Mouse (Mus musculus): ENCODE results near the gene AK157302. TPM values are rescaled to one million over a fixed set of nuclear protein-coding genes. Genes with fewer than 3 reads are reported as not detected.
"Not testable (repeated sequence)": the region's sequence is repeated elsewhere in the genome, so short reads cannot be mapped to it uniquely, and the experiment has no call there.

Gene AK157302
- polyA plus RNA-seq, 1 experiment from 2014 or later: 0.46 TPM

DNA sequence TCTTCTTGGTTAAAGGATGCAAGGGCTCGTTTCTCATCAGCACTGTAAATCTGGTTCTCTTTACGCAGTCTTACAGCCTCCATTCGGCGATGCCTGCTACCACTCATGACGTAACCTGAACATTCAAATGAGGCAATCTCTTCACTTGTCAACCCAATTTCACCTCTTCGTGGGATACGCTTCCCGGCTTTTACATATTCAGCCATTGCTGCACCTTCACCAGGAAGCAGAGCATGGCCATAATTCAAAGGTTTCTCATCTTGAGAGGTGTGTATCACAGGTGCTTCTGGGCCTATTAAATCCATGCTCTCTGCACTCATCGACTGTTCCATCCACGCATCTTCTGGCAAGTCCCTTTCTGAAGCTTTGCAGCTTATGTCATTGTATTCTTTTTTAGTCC is 27.7 kb upstream of the AK157302 start:
- no peak overlapping the region for H3K9ac ChIP-seq (ENCODE audit: low read depth, low read length)
- H3K27ac ChIP-seq (ENCODE audit: low read depth, low read length): no peak overlapping the region
- no peaks in the 10 kb centered on the region; the same call in 1 of the 2 replicates for H3K9me3 ChIP-seq (replicated peaks; ENCODE audit: control insufficient read depth, low read length)
- H3K36me3 ChIP-seq (ENCODE audit: control insufficient read depth, insufficient read depth, low read length): no peaks in the 10 kb centered on the region
- H3K4me3 ChIP-seq (ENCODE audit: low read depth, low read length): no peak overlapping the region
- H3K27me3 ChIP-seq (ENCODE audit: control insufficient read depth, insufficient read depth, low read length): no peaks in the 10 kb centered on the region
- no peak overlapping the region for H3K4me2 ChIP-seq
- ATAC-seq (replicated peaks; ENCODE audit: insufficient number of reproducible peaks, low FRiP score, low TSS enrichment): no peak
- 79% methylated on average over 10 of the region's 10 CpGs for WGBS (ENCODE audit: insufficient replicate concordance)
- H3K4me1 ChIP-seq (ENCODE audit: control insufficient read depth, insufficient read depth, low read length): 0 out of 2 replicates have a peak, but pooled peaks cover 2% of the 10 kb centered on the region

DNA sequence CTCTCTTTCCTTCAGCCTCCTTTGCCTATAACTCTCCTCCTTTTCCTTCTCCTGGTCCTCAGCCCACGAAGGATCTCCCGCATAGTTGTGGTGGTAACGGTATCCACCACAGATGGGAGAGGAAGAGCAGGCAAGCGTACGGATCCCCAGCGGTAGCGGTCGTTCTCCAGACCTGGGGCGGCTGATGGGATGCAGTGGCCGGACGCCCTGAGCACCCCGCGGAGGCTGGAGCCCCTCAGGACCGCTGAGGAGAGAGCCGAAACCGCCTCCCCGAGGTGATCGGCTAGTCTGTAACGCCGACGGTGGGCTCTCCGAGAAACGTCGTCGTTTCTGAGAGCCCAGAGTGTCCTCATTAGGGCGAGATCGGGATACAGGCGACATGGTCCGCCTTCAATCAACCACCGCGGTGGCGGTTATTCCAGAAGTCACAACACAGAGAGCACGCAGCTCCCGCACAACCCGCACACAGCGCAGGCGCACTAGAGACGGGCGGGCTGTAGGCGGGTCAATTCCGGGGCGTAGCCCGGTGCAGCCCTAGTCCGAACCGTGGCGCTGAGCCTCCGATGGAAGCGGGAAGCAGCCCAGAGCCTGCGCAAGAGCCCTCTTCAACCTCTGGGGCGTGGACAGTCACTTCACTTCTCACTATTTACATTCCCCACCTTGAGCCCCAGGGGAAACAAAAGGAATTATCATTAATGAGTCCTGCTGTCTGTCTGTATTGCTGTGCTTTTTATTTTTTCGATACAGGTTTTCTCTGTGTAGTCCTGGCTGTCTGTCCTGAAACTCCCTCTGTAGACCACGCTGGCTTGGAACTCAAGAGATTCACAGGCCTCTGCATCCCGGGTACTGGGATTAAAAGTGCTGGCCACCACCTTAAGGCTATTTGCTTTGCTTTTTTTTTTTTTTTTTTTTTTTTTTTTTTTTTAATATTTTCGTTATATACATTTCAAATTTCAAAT is 26.7 kb upstream of the AK157302 start, which contains the start of gene Nkapl:
Nkapl (minus strand) TSS at position 449 of the 959 bp plus-strand sequence.
- peak within 1 kb of the TSS; percentile 62 for H3K4me3 ChIP-seq (ENCODE audit: low read depth, low read length)
- peak within 1 kb of the TSS; percentile 84 for H3K9ac ChIP-seq (ENCODE audit: low read depth, low read length)
- H3K36me3 ChIP-seq (ENCODE audit: control insufficient read depth, insufficient read depth, low read length): no peaks in the 10 kb centered on the region
- H3K9me3 ChIP-seq (replicated peaks; ENCODE audit: control insufficient read depth, low read length): no peaks in the 10 kb centered on the region
- no peaks in the 10 kb centered on the region for H3K27me3 ChIP-seq (ENCODE audit: control insufficient read depth, insufficient read depth, low read length)
- peak within 1 kb of the TSS; percentile 42; the same call in 1 of the 2 replicates for H3K27ac ChIP-seq (ENCODE audit: low read depth, low read length)
- peak; percentile 98 for ATAC-seq (replicated peaks; ENCODE audit: insufficient number of reproducible peaks, low FRiP score, low TSS enrichment)
- H3K4me1 ChIP-seq (ENCODE audit: control insufficient read depth, insufficient read depth, low read length): 0 out of 2 replicates have a peak, but pooled peaks cover 2% of the 10 kb centered on the region
- H3K4me2 ChIP-seq: peak within 1 kb of the TSS; percentile 99
- under 1% methylated on average over 54 of the region's 54 CpGs for WGBS (ENCODE audit: insufficient replicate concordance)

DNA sequence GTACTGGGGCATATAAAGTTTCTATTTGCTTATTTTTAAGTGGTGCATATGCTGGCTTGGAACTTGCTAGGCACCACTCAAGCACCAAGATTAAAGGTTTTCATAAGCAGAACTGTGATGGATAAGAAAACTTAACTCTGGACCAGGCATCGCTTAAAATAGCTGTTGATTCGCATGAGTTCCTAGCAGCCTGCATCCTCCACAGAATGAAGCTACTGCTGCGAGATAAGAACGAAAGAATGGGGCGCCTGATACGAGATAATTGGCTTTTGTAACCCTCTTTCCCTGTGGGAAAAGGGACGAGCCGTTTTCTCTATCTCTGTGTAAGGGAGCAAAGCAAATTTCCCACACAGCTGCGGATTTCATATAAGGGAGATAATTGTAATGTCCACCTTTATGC is 25.9 kb upstream of the AK157302 start:
- Histone ChIP-seq H3K27me3 (ENCODE audit: control insufficient read depth, insufficient read depth, low read length) (no peaks in the 10 kb centered on the region), H3K4me3 (ENCODE audit: low read depth, low read length) (peak overlapping the region; percentile 62; the same call in 1 of the 2 replicates), H3K4me1 (ENCODE audit: control insufficient read depth, insufficient read depth, low read length) (0 out of 2 replicates have a peak, but pooled peaks cover 2% of the 10 kb centered on the region), H3K36me3 (ENCODE audit: control insufficient read depth, insufficient read depth, low read length) (no peaks in the 10 kb centered on the region), H3K4me2 (peak overlapping the region; percentile 99), H3K9me3 (replicated peaks; ENCODE audit: control insufficient read depth, low read length) (no peaks in the 10 kb centered on the region), H3K27ac (ENCODE audit: low read depth, low read length) (no peak overlapping the region), H3K9ac (ENCODE audit: low read depth, low read length) (no peak overlapping the region)
- ATAC-seq (replicated peaks; ENCODE audit: insufficient number of reproducible peaks, low FRiP score, low TSS enrichment): no peak
- 10% methylated on average over 9 of the region's 9 CpGs for WGBS (ENCODE audit: insufficient replicate concordance)

DNA sequence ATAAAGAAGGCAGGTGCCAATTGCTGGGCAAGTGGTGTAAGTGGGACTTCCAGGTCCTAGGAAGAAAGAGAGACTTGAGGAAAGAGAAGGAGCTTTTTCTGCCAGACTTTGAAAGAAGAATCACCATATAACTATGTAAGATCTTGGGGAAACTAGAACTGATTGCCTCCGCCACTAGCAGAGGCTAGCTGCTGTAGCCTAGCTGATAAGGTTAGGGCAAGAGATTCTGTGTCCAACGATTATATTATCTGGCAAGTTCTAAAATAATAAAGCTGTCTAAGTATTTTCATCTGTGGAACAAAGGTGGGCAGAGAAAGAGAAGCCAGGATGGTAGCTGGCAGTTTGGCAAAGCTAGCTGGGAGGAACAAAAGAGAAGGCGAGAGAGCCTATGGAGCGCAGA is 22.6 kb upstream of the AK157302 start:
- WGBS (ENCODE audit: insufficient replicate concordance): 21% methylated on average over 4 of the region's 4 CpGs
- no peaks in the 10 kb centered on the region for H3K36me3 ChIP-seq (ENCODE audit: control insufficient read depth, insufficient read depth, low read length)
- ATAC-seq (replicated peaks; ENCODE audit: insufficient number of reproducible peaks, low FRiP score, low TSS enrichment): no peak

DNA sequence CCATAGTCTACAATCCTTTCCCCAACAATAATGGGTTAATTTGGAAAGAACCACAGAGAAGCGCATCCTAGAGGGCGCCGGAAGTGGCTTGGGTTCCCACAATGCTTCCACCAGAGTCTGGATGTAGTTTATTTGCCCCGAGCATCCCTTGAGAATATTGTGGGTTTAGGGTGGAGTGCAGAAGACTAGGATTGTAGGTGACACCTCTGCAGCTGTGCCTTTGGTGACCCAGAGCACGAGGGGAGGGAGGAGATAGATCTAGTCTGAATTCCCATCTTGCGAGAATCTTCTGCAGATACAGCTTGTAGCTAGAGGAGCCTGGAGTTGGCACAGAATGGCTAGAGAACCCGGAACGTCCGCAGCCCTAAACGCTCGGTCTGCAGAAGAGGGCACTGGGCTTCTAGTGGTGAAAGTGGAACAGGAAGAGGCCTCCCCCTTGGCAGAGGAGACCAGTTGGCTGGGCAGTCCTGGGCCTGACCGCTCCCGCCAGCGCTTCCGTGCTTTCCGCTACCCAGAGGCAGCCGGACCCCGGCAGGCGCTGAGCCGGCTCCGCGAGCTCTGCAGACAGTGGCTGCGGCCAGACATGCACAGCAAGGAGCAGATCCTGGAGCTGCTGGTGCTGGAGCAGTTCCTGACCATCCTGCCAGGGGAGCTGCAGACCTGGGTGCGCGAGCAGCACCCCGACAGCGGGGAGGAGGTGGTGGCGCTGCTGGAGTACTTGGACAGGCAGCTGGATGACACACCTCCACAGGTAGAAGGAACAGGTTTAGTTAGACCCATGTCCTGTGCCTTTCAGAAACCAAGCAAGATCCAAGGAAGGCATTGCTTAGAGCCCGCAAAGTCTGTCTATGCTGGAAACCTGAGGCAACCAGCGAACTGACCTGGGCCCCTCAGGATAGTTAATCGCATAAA is 16.0 kb upstream of the AK157302 start, which contains the start of the genes Zkscan4 and Gm10065:
Zkscan4 (plus strand) TSS at position 149 of the 912 bp plus-strand sequence.
Gm10065 (minus strand) TSS at position 683 of the 912 bp plus-strand sequence.
- 3% methylated on average over 26 of the region's 31 CpGs for WGBS (ENCODE audit: insufficient replicate concordance)

More for the DNA sequence above, 22.6 kb upstream of the AK157302 start:
- Histone ChIP-seq H3K27me3 (ENCODE audit: control insufficient read depth, insufficient read depth, low read length) (no peaks in the 10 kb centered on the region), H3K4me2 (peak overlapping the region; percentile 15; the same call in 1 of the 2 replicates), H3K9ac (ENCODE audit: low read depth, low read length) (peak overlapping the region; percentile 44; the same call in 1 of the 2 replicates), H3K4me3 (ENCODE audit: low read depth, low read length) (no peak overlapping the region), H3K9me3 (replicated peaks; ENCODE audit: control insufficient read depth, low read length) (no peaks in the 10 kb centered on the region), H3K4me1 (ENCODE audit: control insufficient read depth, insufficient read depth, low read length) (0 out of 2 replicates have a peak, but pooled peaks cover 2% of the 10 kb centered on the region), H3K27ac (ENCODE audit: low read depth, low read length) (no peak overlapping the region)

DNA sequence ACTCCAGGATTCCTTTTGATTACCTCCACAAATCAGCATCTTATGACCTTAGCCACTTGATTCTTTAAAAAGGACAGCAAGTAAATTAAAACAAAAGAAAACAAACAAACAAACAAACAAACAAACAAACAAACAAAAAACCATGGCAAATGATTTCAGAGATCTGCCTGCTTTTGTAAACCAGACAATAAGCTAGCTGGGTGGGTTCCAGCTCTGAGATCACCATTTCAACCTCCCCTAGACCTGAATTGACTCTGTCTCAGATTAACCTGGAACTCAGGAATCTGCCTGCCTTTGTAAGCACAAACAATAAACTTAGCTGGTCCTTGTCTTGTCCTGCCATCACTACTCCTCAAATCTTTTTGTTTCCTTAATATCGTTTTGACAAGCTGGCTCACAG is 8.1 kb upstream of the AK157302 start:
- Histone ChIP-seq H3K4me1 (ENCODE audit: control insufficient read depth, insufficient read depth, low read length) (no peaks in the 10 kb centered on the region), H3K9ac (ENCODE audit: low read depth, low read length) (no peak overlapping the region), H3K36me3 (ENCODE audit: control insufficient read depth, insufficient read depth, low read length) (0 out of 2 replicates have a peak, but pooled peaks cover 2% of the 10 kb centered on the region), H3K27me3 (ENCODE audit: control insufficient read depth, insufficient read depth, low read length) (no peaks in the 10 kb centered on the region), H3K4me3 (ENCODE audit: low read depth, low read length) (no peak overlapping the region), H3K4me2 (no peak overlapping the region), H3K9me3 (replicated peaks; ENCODE audit: control insufficient read depth, low read length) (no peaks in the 10 kb centered on the region), H3K27ac (ENCODE audit: low read depth, low read length) (no peak overlapping the region)
- WGBS (ENCODE audit: insufficient replicate concordance): 76% methylated on average over 1 of the region's 1 CpGs
- no peak for ATAC-seq (replicated peaks; ENCODE audit: insufficient number of reproducible peaks, low FRiP score, low TSS enrichment)

More for the DNA sequence above, 16.0 kb upstream of the AK157302 start, which contains the start of the genes Zkscan4 and Gm10065:
- H3K27me3 ChIP-seq (ENCODE audit: control insufficient read depth, insufficient read depth, low read length); H3K4me1 ChIP-seq (ENCODE audit: control insufficient read depth, insufficient read depth, low read length); H3K9me3 ChIP-seq (replicated peaks; ENCODE audit: control insufficient read depth, low read length); H3K36me3 ChIP-seq (ENCODE audit: control insufficient read depth, insufficient read depth, low read length): not testable (repeated sequence)
- peak within 1 kb of the TSS; percentile 74 for H3K9ac ChIP-seq (ENCODE audit: low read depth, low read length)
- ATAC-seq (replicated peaks; ENCODE audit: insufficient number of reproducible peaks, low FRiP score, low TSS enrichment): peak; percentile 60
- H3K4me3 ChIP-seq (ENCODE audit: low read depth, low read length): peak within 1 kb of the TSS; percentile 59
- peak within 1 kb of the TSS; percentile 54 for H3K27ac ChIP-seq (ENCODE audit: low read depth, low read length)
- H3K4me2 ChIP-seq: peak within 1 kb of the TSS; percentile 72

DNA sequence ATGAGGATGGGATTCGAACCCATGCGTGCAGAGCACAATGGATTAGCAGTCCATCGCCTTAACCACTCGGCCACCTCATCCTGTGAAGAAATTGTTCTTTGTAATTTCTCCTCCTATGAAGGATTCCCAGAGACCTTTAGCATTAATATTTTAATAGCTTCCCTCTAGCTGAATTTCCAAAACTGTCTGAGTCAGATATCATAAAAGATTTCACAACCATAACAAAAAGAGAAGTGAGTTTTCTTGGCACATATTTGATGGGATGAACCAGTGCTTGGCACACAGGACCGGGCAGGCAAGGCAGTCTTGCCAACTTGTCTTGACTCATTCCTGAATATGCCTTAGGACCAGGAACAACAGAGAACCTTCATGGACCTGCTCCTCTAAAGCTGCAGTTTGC is 2.2 kb upstream of the AK157302 start:
- no peaks in the 10 kb centered on the region for H3K4me1 ChIP-seq (ENCODE audit: control insufficient read depth, insufficient read depth, low read length)
- H3K4me2 ChIP-seq: no peak overlapping the region
- H3K9me3 ChIP-seq (replicated peaks; ENCODE audit: control insufficient read depth, low read length): no peaks in the 10 kb centered on the region
- H3K27ac ChIP-seq (ENCODE audit: low read depth, low read length): no peak overlapping the region
- ATAC-seq (replicated peaks; ENCODE audit: insufficient number of reproducible peaks, low FRiP score, low TSS enrichment): no peak
- no peaks in the 10 kb centered on the region for H3K27me3 ChIP-seq (ENCODE audit: control insufficient read depth, insufficient read depth, low read length)
- no peaks in the 10 kb centered on the region for H3K36me3 ChIP-seq (ENCODE audit: control insufficient read depth, insufficient read depth, low read length)
- H3K4me3 ChIP-seq (ENCODE audit: low read depth, low read length): no peak overlapping the region
- H3K9ac ChIP-seq (ENCODE audit: low read depth, low read length): no peak overlapping the region
- WGBS (ENCODE audit: insufficient replicate concordance): 93% methylated on average over 5 of the region's 5 CpGs

DNA sequence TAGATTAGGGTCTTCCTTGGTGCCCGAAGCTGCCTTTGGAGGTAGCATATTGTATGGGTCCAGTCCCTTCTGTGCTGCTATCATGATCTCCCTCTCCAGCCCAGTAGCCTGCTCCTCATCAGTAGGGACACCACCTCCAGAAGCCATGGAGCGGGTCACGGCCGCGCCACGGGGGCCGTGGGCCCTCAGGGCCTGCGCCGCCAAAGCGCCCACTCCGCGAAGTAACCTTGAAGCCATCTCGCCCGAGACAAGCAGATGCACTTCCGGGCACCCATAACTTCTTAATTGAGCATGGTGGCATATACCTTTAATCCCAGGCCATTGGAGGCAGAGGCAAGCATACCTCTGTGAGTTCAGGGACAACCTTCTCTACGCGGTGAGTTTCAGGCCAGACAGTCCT is 6.2 kb downstream of the AK157302 start, which contains the start of gene Gm11273:
Gm11273 (minus strand) TSS at position 237 of the 400 bp plus-strand sequence.
- not testable (repeated sequence) for H3K27ac ChIP-seq (ENCODE audit: low read depth, low read length); H3K4me1 ChIP-seq (ENCODE audit: control insufficient read depth, insufficient read depth, low read length); H3K4me2 ChIP-seq; H3K27me3 ChIP-seq (ENCODE audit: control insufficient read depth, insufficient read depth, low read length); H3K9me3 ChIP-seq (replicated peaks; ENCODE audit: control insufficient read depth, low read length); H3K4me3 ChIP-seq (ENCODE audit: low read depth, low read length); H3K9ac ChIP-seq (ENCODE audit: low read depth, low read length); ATAC-seq (replicated peaks; ENCODE audit: insufficient number of reproducible peaks, low FRiP score, low TSS enrichment); H3K36me3 ChIP-seq (ENCODE audit: control insufficient read depth, insufficient read depth, low read length)
- WGBS (ENCODE audit: insufficient replicate concordance): 91% methylated on average over 17 of the region's 17 CpGs
